Mouse (Mus musculus): ENCODE data around the gene Prss45. TPM values are rescaled to one million over a fixed set of nuclear protein-coding genes. Genes with fewer than 3 reads are reported as not detected.

Prss45 gene
- not detected for total RNA-seq (2023)

GRCm38 (mm10) chr9:110834411-110834810 is at the start of gene Prss45:
Prss45 (plus strand) TSS chr9:110834588.

GRCm38 (mm10) chr9:110797866-110798265 is 36.5 kb upstream of the Prss45 start, which contains the start of gene Prss42:
Prss42 (plus strand) TSS chr9:110798166.

DNA sequence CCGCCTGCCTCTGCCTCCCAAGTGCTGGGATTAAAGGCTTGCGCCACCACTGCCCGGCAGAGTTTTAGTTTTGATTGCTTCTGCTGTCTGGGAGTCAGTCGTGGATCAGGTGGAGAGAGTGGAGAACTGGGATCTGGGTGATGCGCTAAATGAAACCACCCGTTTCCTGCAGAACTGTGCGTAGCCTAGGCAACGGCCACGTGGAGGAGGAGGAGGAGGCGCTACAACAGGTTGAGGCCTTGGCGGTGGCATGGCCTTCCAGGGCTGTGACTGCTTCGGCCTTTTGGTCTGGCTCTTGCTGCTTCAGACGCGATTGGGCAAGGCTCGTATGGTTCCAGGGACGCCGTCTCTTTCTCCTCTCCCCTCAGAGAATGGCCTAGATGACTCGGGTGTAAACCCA is 20.6 kb upstream of the Prss45 start, which contains the start of gene Prss44:
Prss44 (plus strand) TSS at position 206 of the 400 bp plus-strand sequence.

DNA sequence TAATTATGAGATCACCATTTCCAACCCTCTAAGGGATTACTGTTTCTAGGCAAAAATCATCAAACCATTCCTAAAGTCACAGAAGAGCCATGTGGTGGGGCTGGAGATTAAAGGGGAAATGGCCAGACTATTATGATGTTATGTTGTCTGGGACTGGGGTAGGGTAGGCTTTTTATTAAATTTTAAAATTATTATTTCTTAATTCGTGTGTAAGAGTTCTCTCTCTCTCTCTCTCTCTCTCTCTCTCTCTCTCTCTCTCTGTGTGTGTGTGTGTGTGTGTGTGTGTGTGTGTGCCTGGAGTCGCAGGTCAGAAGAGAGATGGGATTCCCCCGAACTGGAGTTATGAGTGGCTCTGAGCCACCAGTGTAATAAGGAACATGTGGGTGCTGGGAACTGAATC is 8.0 kb upstream of the Prss45 start, which contains the start of gene Prss43:
Prss43 (plus strand) TSS at position 301 of the 400 bp plus-strand sequence.

GRCm38 (mm10) chr9:110844206-110844605 is 9.8 kb downstream of the Prss45 start, which contains the start of gene Prss46:
Prss46 (plus strand) TSS chr9:110844506.

GRCm38 (mm10) chr9:110857781-110858472 is 23.5 kb downstream of the Prss45 start, which contains the start of gene Prss50:
Prss50 (plus strand) TSS chr9:110857967.

GRCm38 (mm10) chr9:110879191-110879920 is 45.0 kb downstream of the Prss45 start, which contains the start of gene Als2cl:
Als2cl (plus strand) TSS chr9:110879870.

DNA sequence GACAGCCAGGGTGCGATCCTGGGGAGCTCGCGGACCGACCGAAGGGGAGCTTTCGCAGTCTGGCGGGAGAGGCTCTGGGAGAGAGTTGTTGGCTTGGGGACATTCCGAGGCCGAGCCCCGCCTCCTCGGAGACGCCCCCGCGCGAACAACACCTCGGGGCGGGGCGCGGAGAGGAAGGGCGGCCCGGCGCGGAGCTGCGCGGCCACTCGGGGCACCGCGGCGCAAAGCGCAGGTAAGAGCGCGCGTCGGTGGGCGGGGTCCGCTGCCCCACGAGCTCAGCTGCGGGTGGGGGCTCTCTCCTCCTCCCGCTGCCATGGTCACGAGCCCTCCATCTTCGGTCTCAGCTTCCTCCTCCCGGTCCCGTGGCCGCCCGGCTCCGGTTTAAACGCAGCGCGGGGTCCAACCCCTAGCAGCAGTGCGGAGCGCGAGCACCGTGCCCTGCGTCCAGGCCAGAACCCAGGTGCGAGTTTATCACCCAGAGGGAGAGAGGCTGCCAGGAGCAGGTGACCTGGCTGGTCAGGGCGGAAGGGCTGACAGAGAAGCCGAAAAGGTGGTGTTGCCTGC is 45.7 kb downstream of the Prss45 start, which contains the start of gene Tmie:
Tmie (minus strand) TSS at position 116 of the 564 bp plus-strand sequence.

Other genes starting within 250 kb of the Prss45 start
- 1 to 10 TPM; 8.0 to 8.6 TPM for gene Nradd, start 210.1 kb upstream of the Prss45 start, total RNA-seq (2023)
- gene Nbeal2, start 180.4 kb upstream of the Prss45 start, total RNA-seq (2023), result 100 to 1,000 TPM; 266 to 300 TPM
- gene Ccdc12, start 178.1 kb upstream of the Prss45 start, total RNA-seq (2023), result 100 to 1,000 TPM; 128 to 154 TPM
- under 1 TPM in 1 of 2 experiments, not detected in 1; 0.50 TPM for gene Myl3, start 92.7 kb upstream of the Prss45 start, total RNA-seq (2023)
- gene Pth1r, start 87.4 kb upstream of the Prss45 start, total RNA-seq (2023), result 1 to 10 TPM; 1.2 to 1.5 TPM
- gene Prss42, start 36.4 kb upstream of the Prss45 start, total RNA-seq (2023), result not detected
- not detected for gene Prss44, start 20.6 kb upstream of the Prss45 start, total RNA-seq (2023)
- not detected for gene Prss43, start 7.9 kb upstream of the Prss45 start, total RNA-seq (2023)
- gene Prss46, start 9.9 kb downstream of the Prss45 start, total RNA-seq (2023), result not detected
- 1 to 10 TPM; 2.2 to 2.6 TPM for gene Prss50, start 23.4 kb downstream of the Prss45 start, total RNA-seq (2023)
- gene Als2cl, start 45.3 kb downstream of the Prss45 start, total RNA-seq (2023), result 1 to 10 TPM in 1 of 2 experiments, under 1 TPM in 1; 0.39 to 1.1 TPM
- gene Tmie, start 45.5 kb downstream of the Prss45 start, total RNA-seq (2023), result under 1 TPM; 0.13 to 0.57 TPM
- gene Fam240a, start 82.3 kb downstream of the Prss45 start, total RNA-seq (2023), result not detected
- not detected for gene Tdgf1, start 111.6 kb downstream of the Prss45 start, total RNA-seq (2023)
- not detected for gene Lrrc2, start 117.0 kb downstream of the Prss45 start, total RNA-seq (2023)
- not detected for gene Rtp3, start 156.0 kb downstream of the Prss45 start, total RNA-seq (2023)
- gene Ltf, start 184.7 kb downstream of the Prss45 start, total RNA-seq (2023), result over 10,000 TPM; 11,591 to 11,669 TPM
- gene Ccrl2, start 222.9 kb downstream of the Prss45 start, total RNA-seq (2023), result 100 to 1,000 TPM in 1 of 2 experiments, 10 to 100 TPM in 1; 86.9 to 116 TPM

Measured in neutrophil, adult 83 days (primary cell).